8 mouse cellular contexts compared by ENCODE assay signal in genomic region chr13:3541159-3541782, GRCm38 (mm10). TPM values are rescaled to one million over a fixed set of nuclear protein-coding genes. Genes with fewer than 3 reads are reported as not detected.
A peak's percentile ranks its signal among the peaks of the same experiment; 100 is the strongest.
DNase-seq lines count a peak whose midpoint lies in the region; ATAC-seq and TF ChIP-seq lines count a peak whose summit lies in the region.
"Had no signal": no experiment of that assay in that cellular context is flagged by ENCODE, and none has a peak within 500 bp of the region (broad histone marks: within the 10 kb centered on the region; RNA-seq: fewer than 3 reads in every experiment).

No protein-coding gene starts in this region.

- H3K27ac ChIP-seq in forebrain, embryonic 12.5 days, result no peak overlapping the region
- H3K27ac ChIP-seq in liver, embryonic 14.5 days, result no peak overlapping the region

- no peaks in the 10 kb centered on the region for H3K27me3 ChIP-seq in forebrain, embryonic 12.5 days
- H3K27me3 ChIP-seq in liver, embryonic 14.5 days (ENCODE audit: control insufficient read depth, insufficient read depth, low read length), result no peaks in the 10 kb centered on the region

- ATAC-seq in forebrain, embryonic 12.5 days (ENCODE audit: low FRiP score), result no peak
- ATAC-seq in liver, embryonic 14.5 days (ENCODE audit: insufficient read depth), result no peak

- TF ChIP-seq CTCF in liver, embryonic 14.5 days (IDR thresholded peaks at IDR 0.05; ENCODE audit: low read depth), result no peak

- no peak for TF ChIP-seq EP300 in liver, embryonic 14.5 days (IDR thresholded peaks at IDR 0.05; ENCODE audit: low read depth)

- H3K4me1 ChIP-seq in forebrain, embryonic 12.5 days, result peaks cover 37% of the 10 kb centered on the region
- peaks cover 23 to 26% of the 10 kb centered on the region in 2 experiments for H3K4me1 ChIP-seq in liver, embryonic 14.5 days (replicated peaks; ENCODE audit: control insufficient read depth in 2 of 2, insufficient read depth in 2 of 2, low read length in 1 of 2)

- peak overlapping the region; percentile 7; the same call in 1 of the 2 replicates for H3K4me3 ChIP-seq in forebrain, embryonic 12.5 days (replicated peaks)
- no peak overlapping the region for H3K4me3 ChIP-seq in liver, embryonic 14.5 days (ENCODE audit: insufficient read depth in 1 of 2, low read depth in 2 of 2, low read length in 2 of 2)

- DNase-seq in spleen, postnatal 36 days (ENCODE audit: low spot score in 2 of 2), result peak; percentile 20 to 27
- DNase-seq in spleen, postnatal 14 days (ENCODE audit: low spot score in 2 of 2), result no peak
- no peak for DNase-seq in liver, embryonic 14.5 days (ENCODE audit: low read depth in 3 of 3, low spot score in 3 of 3)
- no peak for DNase-seq in cerebellum, postnatal 4 days (ENCODE audit: low spot score in 2 of 2)
- DNase-seq in yolk sac, embryonic 10.5 days (ENCODE audit: low spot score), result no peak
- no peak for DNase-seq in urinary bladder, postnatal 10 days (ENCODE audit: low spot score)
- DNase-seq: kidney, postnatal 14 days had no signal

- peaks cover 2% of the 10 kb centered on the region; the same call in 1 of the 2 replicates for H3K9me3 ChIP-seq in forebrain, embryonic 12.5 days
- H3K9me3 ChIP-seq in liver, embryonic 14.5 days (ENCODE audit: control insufficient read depth, low read length), result no peaks in the 10 kb centered on the region

- peak overlapping the region; percentile 71 for H3K4me2 ChIP-seq in forebrain, embryonic 12.5 days
- H3K4me2 ChIP-seq in liver, embryonic 14.5 days (ENCODE audit: low read depth), result peak overlapping the region; percentile 92; the same call in 1 of the 2 replicates

- H3K9ac ChIP-seq in forebrain, embryonic 12.5 days, result no peak overlapping the region
- no peak overlapping the region; the same call in 1 of the 2 replicates for H3K9ac ChIP-seq in liver, embryonic 14.5 days (replicated peaks)

- 55% methylated on average over 2 of the region's 2 CpGs for WGBS in forebrain, embryonic 12.5 days
- WGBS in liver, embryonic 14.5 days (ENCODE audit: insufficient replicate concordance), result 61% methylated on average over 2 of the region's 2 CpGs

- H3K36me3 ChIP-seq in forebrain, embryonic 12.5 days (replicated peaks), result no peaks in the 10 kb centered on the region; the same call in 1 of the 2 replicates
- no peaks in the 10 kb centered on the region for H3K36me3 ChIP-seq in liver, embryonic 14.5 days (replicated peaks; ENCODE audit: control insufficient read depth, insufficient read depth, low read depth)

RNA-seq across cellular contexts. Expression of gene Gdi2, which starts 3.4 kb away (rescaled TPM):
- 434 and 459 TPM in 2 replicates for polyA plus RNA-seq in forebrain, embryonic 12.5 days (2016; fragmentation: Nextera tagmentation; extraction: Ambion mirVana)
- polyA plus RNA-seq in liver, embryonic 14.5 days (2012; rRNA removed), result 41.5 and 57.2 TPM in 2 replicates
- polyA plus RNA-seq in liver, embryonic 14.5 days (2014; fragmentation: Nextera tagmentation; extraction: Ambion mirVana), result 162 and 174 TPM in 2 replicates

Comparison
In these comparisons a context has a peak if more than half of its experiments do, and no peak if none do; other contexts are left out.
1. DNase-seq: peak in spleen, postnatal 36 days (2 of 2); none in spleen, postnatal 14 days (0 of 2), liver, embryonic 14.5 days (0 of 3), cerebellum, postnatal 4 days (0 of 2), yolk sac, embryonic 10.5 days (single experiment) and urinary bladder, postnatal 10 days (single experiment).